Mouse (Mus musculus) liver, postnatal 0 days (tissue): ENCODE results near the gene Txlng.

Source experiments
- CTCF ChIP-seq: sonication (generic); IDR thresholded peaks from 2 replicates; pipeline ENCODE4 v1.5.1; 2016; ENCODE audit warnings: antibody characterized with exemption, low read depth
- EP300 ChIP-seq: IDR thresholded peaks from 2 replicates; pipeline ENCODE4 v1.6.1; 2016; ENCODE audit warnings: antibody characterized with exemption, low read depth, mild to moderate bottlenecking

DNA sequence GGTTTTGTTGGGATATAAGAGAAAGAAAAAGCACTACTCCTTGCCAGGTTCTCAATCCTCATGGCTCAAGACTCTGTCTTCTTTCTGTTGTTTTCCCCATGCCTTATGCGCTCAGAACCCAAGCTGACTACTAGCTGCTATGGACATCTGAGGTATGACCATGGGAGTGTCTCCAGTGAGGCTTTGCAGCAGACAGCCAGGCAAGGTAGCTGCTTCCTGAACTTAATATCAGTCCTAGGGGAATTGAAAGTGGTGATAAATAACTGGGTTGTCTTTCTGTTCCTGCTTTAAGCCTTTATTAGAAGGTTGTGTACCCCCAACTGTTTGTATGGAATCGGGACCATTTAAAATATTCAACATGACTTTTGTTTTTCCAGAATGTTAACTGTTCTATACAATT is 76.8 kb downstream of the Txlng start:
- TF ChIP-seq CTCF: no peak
- no peak for TF ChIP-seq EP300
